Mouse (Mus musculus) neutrophil, adult 5-6 weeks (primary cell): ENCODE measurements around the gene Bcr. TPM values are rescaled to one million over a fixed set of nuclear protein-coding genes. Genes with fewer than 3 reads are reported as not detected.

Experiments
- ATAC-seq: fragments of 151-379, 151-347 bp; 2 replicates; pipeline ENCODE4 v1.8.0; 2017; ENCODE audit warnings: mild to moderate bottlenecking, moderate TSS enrichment; ENCODE audit not compliant: insufficient number of reproducible peaks, poor library complexity, low FRiP score, severe bottlenecking; ENCODE audit errors: extremely low read depth
- total RNA-seq: library from RNA; stranded (forward); fragments of 200-1000 nt; gene quantifications from 2 replicates; pipeline ENCODE4 v1.2.3, GENCODE M21; 2017

The Bcr gene
- total RNA-seq, 1 experiment from 2014 or later: 28.3 TPM

GRCm38 (mm10) chr10:75211807-75212645 lies 151.6 kb downstream of the Bcr start, which contains the start of gene Specc1l:
TSS of gene Specc1l (plus strand) at chr10:75212073.
- peak; percentile 99 for ATAC-seq

GRCm38 (mm10) chr10:75212981-75213380 lies 152.6 kb downstream of the Bcr start:
- ATAC-seq: no peak

GRCm38 (mm10) chr10:75220722-75221121 lies 160.3 kb downstream of the Bcr start:
- no peak for ATAC-seq

GRCm38 (mm10) chr10:75221936-75222610 lies 161.7 kb downstream of the Bcr start:
- ATAC-seq: no peak

- ATAC-seq: peak; percentile 85
These were observed 162.2 kb downstream of the Bcr start for GRCm38 (mm10) chr10:75222611-75222998.

GRCm38 (mm10) chr10:75224154-75224553 lies 163.8 kb downstream of the Bcr start:
- no peak for ATAC-seq

- ATAC-seq: no peak
These were observed 164.2 kb downstream of the Bcr start for GRCm38 (mm10) chr10:75224630-75225029.

- ATAC-seq: no peak
These were observed 167.0 kb downstream of the Bcr start for GRCm38 (mm10) chr10:75227381-75227780.

- no peak for ATAC-seq
These were observed 170.2 kb downstream of the Bcr start for GRCm38 (mm10) chr10:75230572-75230971.

GRCm38 (mm10) chr10:75231876-75232275 lies 171.5 kb downstream of the Bcr start:
- no peak for ATAC-seq

- no peak for ATAC-seq
These were observed 172.3 kb downstream of the Bcr start for GRCm38 (mm10) chr10:75232612-75233155.

GRCm38 (mm10) chr10:75233489-75233888 lies 173.1 kb downstream of the Bcr start:
- ATAC-seq: no peak

Other genes starting within 250 kb of the Bcr start
- gene Gnaz, start 93.4 kb upstream of the Bcr start, total RNA-seq: 1.4 and 1.6 TPM in 2 replicates
- not detected in 2 replicates for gene Rsph14, start 28.0 kb upstream of the Bcr start, total RNA-seq
- gene Rab36, start 23.5 kb upstream of the Bcr start, total RNA-seq: 0.47 TPM in 1 of 2 replicates, not detected in the other
- gene Specc1l, start 151.5 kb downstream of the Bcr start, total RNA-seq: 52.2 and 55.2 TPM in 2 replicates